Mouse (Mus musculus) embryonic fibroblast, embryonic 13.5 days (primary cell): Measurements from ENCODE around the gene Rnf135.

Source experiments
- CTCF ChIP-seq: IDR thresholded peaks from 2 replicates; pipeline ENCODE4 v1.5.1; 2011; ENCODE audit warnings: mild to moderate bottlenecking, control low read depth, low read length, moderate library complexity, borderline replicate concordance; ENCODE audit not compliant: insufficient read depth
- POLR2A ChIP-seq: IDR thresholded peaks from 2 replicates; pipeline ENCODE4 v1.6.1; 2011; ENCODE audit warnings: low read depth, mild to moderate bottlenecking, control low read depth, low read length, moderate library complexity

DNA sequence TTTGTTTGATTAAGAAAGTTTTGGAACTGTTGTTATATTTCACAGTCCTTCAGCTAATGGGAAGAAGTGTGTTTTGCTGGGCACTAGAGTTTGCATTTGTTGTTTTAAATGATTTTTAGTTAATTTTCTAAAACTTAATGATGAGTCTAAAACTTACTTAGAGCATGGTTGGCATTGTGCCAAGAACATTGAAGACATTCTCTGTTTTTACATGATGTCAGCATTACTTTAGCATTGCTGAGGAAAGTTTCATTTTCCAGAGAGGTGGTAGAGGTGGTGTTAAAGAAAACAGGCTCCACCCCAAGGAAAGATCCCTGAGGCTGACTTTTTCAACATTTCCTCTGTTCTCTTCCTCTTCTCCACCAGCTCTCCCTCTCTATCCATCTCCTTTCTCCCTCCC is 63.4 kb downstream of the Rnf135 start:
- TF ChIP-seq CTCF (no peak), POLR2A (no peak)
